Mouse (Mus musculus) fat pad, adult 2 months (tissue): ENCODE measurements around the gene Btbd35f5.
"Not testable (repeated sequence)": the region's sequence is repeated elsewhere in the genome, so short reads cannot be mapped to it uniquely, and the experiment has no call there.

ENCODE experiments used
- DNase-seq: peaks from one replicate; pipeline ENCODE4 v3.0.0-alpha.2; 2011; ENCODE audit warnings: low read depth, low spot score; ENCODE audit errors: extremely low read depth

The Btbd35f5 gene

GRCm38 (mm10) chrX:32973597-32973996 is at the start of gene Btbd35f5:
Btbd35f5 (plus strand) TSS chrX:32973897.
- not testable (repeated sequence) for DNase-seq

- not testable (repeated sequence) for DNase-seq
These were observed 32.2 kb upstream of the Btbd35f5 start, which contains the start of gene Gm21789 for GRCm38 (mm10) chrX:32941468-32941867. Gm21789 (plus strand) TSS chrX:32941768.
